Mouse (Mus musculus) thymus, postnatal 25 days (tissue): Measurements from ENCODE around the gene D930007J09Rik.
A peak's percentile ranks its signal among the peaks of the same experiment; 100 is the strongest.

Experiments used
- DNase-seq: peaks from one replicate; pipeline ENCODE4 v3.0.0; 2022

The D930007J09Rik gene

DNA sequence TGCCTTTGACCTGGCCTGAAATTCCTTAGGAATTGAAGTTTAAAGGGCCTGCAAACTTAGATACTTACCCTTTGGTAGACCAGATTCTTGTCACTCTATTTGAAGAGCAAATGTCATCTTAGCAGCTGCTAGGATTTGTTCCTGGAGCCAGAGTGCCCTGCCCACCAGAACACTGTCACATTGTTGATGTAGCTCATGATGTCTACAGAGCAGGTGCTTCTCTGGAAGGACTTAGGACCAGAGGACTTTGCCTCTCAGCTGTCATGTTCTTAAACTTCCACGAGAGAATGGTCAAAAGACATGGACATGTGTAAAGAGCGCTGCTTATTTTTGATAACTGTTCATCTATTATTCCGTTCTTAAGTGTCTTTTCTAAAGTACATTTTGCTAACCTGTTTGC lies 16.6 kb upstream of the D930007J09Rik start:
- no peak for DNase-seq

DNA sequence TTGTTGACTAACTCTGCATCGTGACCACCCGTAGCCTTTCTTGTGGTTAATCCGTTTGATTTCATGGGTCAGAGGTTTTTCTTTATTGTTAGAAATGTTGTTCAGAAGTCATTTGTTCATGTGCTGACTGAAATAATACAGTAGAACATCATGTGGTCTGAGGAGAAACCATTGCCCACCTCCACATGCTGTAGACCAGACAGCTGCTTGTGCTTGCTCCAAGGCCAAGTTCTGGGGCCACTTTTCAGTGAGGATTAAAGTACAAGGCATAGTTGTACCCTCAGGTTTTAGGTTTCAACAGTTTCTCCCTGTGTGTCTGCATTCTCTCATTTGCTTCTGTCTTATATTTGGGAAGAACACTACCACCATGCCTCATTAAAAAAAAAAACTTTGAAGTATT lies 5.0 kb upstream of the D930007J09Rik start:
- no peak for DNase-seq

DNA sequence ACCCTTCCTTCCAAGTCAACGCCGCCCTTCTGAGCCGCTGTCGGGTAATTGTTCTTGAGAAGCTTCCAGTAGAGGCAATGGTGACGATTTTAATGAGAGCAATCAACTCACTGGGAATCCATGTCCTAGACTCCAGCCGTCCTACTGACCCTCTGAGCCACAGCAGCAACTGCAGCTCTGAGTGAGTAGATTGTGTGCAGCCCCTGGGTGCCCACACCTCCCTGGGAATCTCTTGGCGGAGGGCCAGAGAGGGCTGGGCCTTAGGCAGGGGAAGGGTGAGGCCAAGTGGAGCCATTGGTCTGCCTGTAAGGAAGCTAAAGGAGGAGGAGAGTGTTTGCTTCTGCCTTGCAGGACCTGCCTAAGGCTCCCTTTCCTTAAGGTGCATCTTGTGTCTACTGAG lies 4.2 kb upstream of the D930007J09Rik start:
- no peak for DNase-seq

DNA sequence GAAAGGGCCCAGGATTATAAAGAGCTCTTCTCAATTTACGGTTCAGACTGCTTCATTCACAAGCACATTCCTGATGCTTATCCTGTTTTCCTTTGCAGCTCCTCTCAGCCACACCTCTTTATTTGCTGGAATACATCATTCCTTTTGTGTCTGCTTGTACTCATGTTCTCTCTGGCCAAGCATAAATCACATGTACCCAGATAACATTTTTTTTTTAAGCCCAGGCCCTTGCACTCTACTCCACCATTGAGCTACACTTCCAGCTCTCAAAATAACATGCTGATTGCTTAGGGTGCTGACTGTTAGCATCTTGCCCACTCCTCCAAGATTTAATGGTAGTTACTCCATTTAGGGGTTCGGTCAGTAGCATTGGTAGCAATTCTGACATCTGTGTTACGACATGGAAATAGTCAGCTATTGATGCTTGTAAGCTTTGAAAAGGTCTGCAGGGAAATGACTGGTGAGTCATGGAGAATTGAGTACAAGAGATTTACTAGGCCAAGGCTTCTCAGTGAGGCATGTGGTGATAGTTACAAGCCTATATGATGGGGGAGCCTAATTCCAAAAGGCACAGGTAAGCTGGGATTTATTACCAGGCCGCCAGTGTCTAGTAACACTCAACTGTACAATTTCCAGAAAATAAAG lies 1.2 kb upstream of the D930007J09Rik start:
- DNase-seq: no peak

DNA sequence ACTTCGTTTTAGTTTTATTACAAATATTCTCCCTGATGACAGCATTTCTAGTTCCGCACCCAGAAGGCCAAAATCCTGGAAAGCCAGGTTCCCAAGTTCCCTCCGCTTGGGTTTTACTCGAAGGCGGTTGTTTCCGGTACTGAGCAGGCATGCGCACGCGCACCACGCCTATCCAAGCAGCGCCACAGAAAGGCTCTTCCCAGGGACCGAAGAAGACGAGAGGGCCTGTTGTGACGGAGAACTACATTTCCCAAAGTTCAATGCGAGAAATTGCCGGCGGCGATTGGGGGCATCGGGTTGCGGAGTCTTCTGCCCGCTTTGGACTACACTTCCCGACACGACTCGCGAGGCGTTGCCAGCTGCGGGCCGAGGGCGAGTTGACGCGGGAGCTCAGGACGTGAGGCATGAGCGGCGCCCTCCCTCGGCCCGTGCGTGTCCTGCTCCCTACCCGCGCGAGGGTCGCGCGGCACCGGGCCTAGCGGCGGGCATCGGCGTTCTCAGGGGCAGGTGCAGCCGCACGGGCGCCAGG lies 892 bp downstream of the D930007J09Rik start, which contains the start of gene Wrnip1:
Gene Wrnip1, plus strand, starts transcription at position 346 of the 529 bp plus-strand sequence.
- DNase-seq: peak; percentile 94

DNA sequence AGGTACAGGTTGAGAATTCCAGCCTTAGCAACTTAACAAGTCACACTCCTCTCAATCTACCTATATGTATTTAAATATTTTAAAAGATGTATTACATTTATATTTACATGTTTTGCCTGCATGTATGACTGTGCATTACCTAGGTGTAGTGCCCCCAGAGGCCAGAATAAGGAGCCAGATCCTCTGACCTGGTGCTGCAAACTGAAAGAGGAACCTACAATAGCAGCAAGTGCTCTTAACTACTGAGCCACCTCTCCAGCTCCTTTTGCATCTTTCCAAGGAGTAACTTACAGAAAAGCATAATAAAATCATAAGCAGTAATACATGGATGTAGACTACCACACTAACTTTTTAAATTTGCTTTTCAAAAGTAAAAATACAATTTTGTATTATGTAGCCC lies 1.8 kb downstream of the D930007J09Rik start:
- DNase-seq: peak; percentile 44

DNA sequence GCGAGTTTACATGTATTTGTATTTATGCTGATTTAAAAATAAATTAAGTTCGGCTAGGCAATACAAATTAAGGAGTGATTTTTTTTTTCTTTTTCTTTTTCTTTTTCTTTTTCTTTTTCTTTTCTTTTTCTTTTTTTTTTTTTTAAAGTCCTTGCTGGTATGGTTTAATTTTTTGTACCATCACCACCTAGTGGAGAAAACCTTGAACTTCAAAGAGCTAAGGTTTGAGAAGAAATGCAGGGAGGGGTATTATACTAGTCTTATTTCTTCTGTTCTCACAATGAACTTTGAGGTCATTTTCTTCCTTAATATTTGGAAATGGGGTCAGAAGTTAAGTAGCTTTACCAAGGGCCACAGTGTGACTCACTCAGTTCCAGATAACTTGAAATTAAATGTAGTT lies 3.5 kb downstream of the D930007J09Rik start:
- no peak for DNase-seq

DNA sequence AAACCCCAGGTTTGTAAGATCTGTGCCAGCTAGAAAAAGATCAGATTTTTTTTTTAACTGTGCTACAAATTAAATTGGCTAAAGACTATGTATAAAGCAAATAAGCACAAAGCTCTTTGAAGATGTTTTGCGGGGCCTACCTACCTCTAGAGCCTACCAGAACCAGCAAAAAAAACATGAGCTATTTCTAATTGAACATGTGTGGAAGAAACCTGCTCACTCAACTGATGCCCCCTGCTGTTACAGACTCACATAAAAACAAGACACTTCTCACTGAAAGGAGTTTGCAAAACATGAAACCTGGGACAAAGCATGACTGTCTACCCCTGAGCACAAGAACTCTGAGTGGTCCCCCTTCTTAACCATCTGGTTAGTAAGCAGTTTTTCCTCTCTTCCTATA lies 5.6 kb downstream of the D930007J09Rik start:
- DNase-seq: no peak

DNA sequence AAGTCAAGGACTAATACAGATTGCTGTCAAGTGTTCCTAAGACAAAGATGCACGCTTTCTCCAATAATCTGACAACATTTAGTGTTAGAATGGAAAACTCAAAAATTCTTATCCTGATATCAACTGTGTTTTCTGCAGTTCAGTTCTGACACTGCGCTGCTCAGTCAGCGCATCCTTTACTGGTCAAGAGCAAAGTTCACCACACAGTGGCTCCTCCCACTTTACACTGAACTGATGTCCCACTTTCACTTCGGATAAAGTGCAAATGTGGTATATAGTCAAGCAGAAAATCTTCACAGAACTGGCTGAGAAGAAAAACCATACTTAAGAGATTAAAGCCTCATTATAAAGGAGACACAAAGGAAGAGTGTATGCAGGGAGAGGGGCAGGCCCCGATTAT lies 7.5 kb downstream of the D930007J09Rik start:
- no peak for DNase-seq

DNA sequence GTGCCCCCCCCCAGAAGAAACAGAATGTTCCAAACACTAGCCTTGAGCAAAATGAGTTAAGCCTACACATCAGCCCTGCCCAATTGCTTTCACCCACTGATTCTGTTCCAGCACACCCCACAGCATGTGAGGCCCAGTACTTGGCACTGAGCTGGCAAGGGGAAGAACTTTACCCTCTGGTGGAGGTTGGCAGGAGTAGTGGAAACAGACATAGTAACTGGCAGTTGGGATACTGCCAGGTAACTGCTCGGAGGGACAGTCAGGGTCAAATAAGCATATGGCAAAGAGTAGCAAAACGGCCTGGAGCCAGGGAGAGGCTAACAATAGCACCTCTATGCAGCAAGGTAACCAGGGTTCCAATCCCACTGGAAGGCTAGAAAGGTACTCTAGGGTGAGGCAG lies 8.0 kb downstream of the D930007J09Rik start:
- DNase-seq: no peak

DNA sequence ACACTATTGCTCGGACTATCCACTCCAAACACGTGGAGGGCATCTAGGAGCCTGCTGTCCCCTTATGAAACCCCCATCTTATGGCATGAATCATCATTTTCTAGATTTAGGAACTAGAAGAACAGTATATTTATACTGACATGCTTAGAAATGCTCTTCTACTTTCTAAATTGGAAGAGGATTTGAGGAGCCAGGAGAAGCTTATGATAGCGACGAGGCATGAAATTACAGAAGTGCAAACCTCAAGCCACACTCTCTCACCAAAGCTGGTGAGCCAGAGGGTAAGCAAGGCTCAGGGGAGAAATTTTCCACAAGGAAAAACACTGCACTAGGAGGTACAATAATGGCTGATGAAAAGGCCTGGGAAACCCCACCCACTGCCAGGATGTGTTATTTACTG lies 12.9 kb downstream of the D930007J09Rik start:
- DNase-seq: no peak

DNA sequence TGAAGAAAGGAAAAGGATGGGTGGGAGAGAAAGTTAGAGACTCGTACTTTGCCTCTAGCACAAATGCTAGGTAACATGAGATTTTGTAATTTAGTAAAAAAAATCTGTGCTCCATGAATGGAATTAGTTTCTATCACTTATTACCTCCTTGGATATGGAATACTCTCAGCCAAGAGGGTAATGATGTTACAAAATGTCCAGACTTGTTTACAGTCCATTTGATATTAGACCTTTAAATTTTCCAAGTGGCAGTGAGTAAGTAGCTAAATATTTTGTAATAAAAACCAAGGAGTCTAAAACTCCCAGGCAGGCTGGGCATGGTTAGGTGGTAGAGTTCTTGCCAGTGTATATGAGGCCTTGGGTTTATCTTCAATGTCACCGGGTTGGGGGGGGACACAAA lies 15.1 kb downstream of the D930007J09Rik start:
- no peak for DNase-seq

DNA sequence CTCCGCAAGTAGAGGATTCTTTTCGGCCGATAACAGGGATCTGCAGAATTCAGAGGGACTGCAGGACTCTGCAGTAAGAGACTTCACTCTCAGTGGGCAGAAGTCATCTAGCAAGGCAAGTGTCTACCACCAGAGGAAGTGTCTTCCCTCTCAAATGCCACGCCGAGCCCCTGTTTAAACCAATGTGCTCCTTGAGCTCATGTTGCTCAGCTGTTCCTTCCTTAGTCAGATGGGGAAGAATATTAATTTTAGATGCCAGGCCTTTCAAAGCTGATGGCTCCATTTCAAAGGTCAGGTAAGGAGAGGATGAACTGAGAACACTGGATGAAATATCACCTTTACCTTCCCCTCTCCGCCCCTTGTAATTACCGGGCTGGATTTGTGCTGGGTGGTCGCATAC lies 18.8 kb downstream of the D930007J09Rik start, which contains the start of gene Mylk4:
Gene Mylk4, minus strand, starts transcription at position 139 of the 400 bp plus-strand sequence.
- DNase-seq: no peak

DNA sequence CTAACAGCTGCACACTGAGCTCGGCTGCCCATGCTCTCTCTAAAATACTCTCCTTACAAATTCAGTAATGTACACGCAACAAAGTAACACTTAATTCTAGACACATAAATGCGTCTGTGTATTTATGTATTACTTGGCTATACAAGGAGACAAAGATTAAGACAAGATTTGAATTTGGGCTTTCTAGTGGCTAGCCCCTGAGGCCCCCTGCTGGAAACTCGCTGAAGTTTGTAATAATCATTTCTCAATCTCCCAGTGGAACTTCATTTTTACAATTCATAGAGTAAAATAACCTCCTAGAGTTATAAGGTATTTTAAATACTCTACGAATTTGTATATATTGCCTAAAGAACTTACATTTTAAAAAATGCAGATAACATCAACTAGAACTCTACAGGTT lies 19.6 kb downstream of the D930007J09Rik start:
- no peak for DNase-seq

DNA sequence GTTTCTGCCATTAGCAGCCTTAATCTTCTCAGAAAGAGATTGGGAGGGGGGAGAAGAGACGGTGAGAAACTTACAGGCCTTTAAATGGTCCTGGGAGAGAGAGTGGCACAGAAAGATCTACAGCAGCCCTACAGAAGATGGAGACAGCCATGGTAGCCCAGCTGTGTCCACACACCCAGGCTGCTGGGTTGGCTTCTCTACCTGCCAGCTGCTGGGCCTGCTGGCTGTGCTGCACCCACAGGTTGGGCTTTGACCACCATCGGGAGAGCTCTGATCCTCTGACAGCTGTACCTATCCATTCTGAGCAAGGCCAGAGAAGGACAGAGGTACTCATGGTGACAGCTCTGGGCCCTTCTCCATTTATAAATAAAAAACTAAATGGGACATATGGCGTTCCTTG lies 23.8 kb downstream of the D930007J09Rik start:
- no peak for DNase-seq

DNA sequence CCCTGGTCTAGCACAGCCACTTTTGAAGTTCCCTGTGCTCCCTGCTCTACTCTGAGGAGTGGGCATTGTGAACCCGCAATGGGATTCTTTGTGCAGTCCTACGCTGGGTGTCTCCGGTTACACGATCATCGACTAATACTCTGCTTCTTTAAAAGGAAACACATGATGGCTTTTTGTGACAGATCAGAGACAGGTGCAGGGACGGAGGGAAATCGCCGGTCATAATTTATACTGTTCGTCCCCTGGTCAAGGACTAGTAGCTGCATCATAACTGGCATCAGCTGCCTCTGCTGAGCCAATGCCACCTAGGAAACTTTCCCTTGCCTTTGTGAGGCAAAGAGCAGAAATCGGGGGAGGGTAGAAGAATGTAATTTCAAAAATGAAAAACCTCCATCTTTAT lies 26.3 kb downstream of the D930007J09Rik start:
- DNase-seq: no peak

DNA sequence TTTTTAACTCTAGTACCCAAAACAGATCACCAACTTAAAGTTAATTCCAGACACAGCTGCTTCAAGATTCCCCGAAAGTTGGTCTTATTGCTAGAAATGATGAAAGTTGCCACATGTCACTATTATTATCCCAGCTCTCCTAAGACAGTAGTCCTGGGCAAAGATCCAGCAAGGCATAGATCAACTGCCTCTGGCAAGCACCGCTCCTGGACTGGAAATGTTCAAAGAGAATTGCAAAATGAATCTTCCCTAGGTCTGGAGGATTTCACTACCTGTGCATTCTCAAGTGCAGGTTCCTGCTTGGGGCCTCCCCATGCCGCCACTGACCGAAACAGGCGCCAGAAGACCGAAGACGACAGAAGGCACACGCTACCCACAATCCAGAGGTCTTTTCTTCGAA lies 26.8 kb downstream of the D930007J09Rik start:
- DNase-seq: no peak

DNA sequence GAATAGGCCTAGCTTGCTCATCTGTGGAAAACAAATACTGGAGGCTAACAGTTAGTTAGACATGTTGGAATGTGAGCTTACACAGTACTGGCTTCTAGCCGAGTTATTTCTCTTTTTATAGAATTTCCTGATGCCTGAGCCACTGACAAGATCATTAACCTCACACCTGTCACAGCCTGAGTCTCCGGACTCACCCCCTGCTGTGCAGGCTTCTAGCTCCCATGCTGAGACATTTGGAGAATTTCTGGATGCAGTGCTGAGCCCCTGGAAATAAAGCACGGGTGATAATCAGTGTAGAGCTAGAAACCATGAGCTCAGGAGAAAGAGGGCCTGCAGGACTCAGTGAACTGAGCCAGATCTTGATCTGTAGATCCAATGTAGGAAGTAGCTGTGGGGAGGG lies 32.7 kb downstream of the D930007J09Rik start:
- no peak for DNase-seq

DNA sequence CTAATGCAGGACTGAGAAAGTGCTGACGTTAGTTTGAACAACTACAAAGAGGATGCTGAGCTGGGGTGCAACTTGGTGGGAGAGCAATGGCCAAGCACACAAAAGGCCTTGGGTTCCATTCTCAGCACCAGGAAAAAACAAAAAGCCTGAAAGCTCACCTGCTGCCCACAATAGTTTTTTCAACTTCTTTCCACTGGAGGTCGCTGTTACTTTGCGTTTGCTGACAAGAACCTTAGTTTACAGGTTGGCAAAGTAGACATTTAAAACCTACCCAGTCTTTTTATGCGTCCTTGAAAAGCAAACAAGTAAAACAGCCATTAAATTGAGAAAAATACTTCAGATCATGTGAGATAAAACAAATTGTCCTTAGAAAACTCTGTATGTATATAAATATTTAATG lies 34.5 kb downstream of the D930007J09Rik start:
- peak; percentile 41 for DNase-seq

DNA sequence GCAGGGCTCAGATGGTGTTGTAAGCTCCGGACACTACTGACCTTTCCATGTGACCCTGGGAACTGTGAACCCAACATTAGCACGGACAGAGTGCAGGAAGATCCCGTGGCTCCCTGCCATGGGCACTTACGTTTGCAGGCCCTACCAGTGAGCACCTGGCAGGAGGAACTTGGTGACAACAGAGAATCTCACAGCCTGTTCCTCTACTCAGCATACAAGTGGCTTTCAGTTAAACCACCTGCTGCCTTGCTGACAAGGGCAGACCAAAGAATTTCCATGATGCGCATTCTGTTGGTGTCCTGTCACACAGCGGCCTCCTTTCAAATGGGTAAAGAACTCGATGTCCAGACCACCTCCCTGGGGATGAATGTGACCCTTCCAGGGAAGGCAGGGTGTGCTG lies 38.2 kb downstream of the D930007J09Rik start:
- peak; percentile 4 for DNase-seq

DNA sequence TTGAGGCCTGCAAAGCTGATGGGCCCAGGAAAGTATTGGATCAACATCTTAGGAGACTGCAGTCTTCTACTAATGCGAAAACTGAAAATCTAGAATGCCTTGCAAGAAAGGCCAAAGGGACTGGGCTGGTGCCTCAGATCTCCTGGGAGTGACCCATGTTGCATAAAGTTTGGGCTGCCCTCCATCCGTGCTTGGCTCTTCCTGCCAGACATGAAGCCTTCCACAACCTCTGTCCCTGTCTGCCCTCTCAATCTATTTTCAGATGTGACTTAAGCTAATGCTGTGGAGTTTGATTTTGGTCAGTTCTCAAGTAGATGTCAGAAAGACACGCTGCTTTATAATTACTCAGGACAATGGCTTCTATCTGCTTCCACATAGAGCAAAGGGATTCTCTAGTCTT lies 39.5 kb downstream of the D930007J09Rik start:
- no peak for DNase-seq

DNA sequence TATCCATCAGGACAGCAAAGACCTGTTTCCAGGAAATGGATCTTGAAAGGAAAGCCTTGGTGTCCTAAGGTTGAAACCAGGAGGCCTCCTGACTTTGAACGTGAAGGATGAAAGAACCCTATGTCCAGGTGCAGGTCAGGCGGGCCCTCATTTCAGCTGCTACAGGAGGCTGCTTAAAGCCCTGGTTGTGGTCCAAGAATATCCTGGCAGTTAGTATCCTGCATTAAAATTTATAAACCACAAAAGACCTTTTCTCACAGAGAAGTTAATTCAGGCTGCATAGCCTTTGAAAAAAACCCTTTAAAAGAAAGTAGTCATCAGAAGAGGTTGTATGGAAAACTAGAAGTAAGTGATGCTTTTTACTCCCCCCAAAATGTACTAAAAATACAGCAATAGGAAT lies 41.9 kb downstream of the D930007J09Rik start:
- no peak for DNase-seq

DNA sequence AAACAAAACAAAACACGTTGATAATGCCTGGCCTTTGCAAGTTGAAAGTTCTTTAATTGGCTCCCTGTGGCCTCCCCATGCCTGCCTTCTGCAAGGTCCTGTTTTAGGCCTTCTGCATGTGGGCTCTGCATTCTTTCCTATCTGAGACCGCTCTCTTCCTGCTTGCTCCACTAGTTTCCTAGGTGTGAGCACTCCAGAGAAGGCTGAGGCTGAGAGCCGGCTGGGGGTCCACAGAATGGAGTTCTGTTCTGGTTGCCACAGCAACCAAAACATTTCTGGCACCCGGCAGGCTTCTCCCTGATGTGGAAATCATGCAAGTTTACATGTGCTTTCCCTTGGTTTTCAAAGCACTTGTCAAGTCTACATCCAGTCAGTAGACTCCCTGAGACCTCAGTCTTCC lies 43.6 kb downstream of the D930007J09Rik start:
- DNase-seq: no peak
